ENCODE assay signal across 8 mouse cellular contexts in genomic region chr8:69832298-69832853, GRCm38 (mm10). TPM values are rescaled to one million over a fixed set of nuclear protein-coding genes. Genes with fewer than 3 reads are reported as not detected.
DNase-seq lines count a peak whose midpoint lies in the region; ATAC-seq lines count a peak whose summit lies in the region.

TSS of gene Pbx4 (plus strand) at chr8:69832491.

- no peaks in the 10 kb centered on the region for H3K27me3 ChIP-seq in hindbrain, embryonic 13.5 days

- H3K27ac ChIP-seq in hindbrain, embryonic 13.5 days = peak within 1 kb of the TSS; percentile 92

- peak within 1 kb of the TSS; percentile 85 for H3K9ac ChIP-seq in hindbrain, embryonic 13.5 days

- H3K4me2 ChIP-seq in hindbrain, embryonic 13.5 days = peak within 1 kb of the TSS; percentile 70

- ATAC-seq in hindbrain, embryonic 13.5 days (ENCODE audit: low FRiP score) = peak; percentile 98

- WGBS in hindbrain, embryonic 13.5 days = under 1% methylated on average over 38 of the region's 38 CpGs

- H3K9me3 ChIP-seq in hindbrain, embryonic 13.5 days = no peaks in the 10 kb centered on the region

- H3K36me3 ChIP-seq in hindbrain, embryonic 13.5 days = peaks cover 23% of the 10 kb centered on the region

- H3K4me3 ChIP-seq in hindbrain, embryonic 13.5 days = peak within 1 kb of the TSS; percentile 74

- DNase-seq in R1 (ENCODE audit: low read depth, low spot score) = peak; percentile 100
- peak; percentile 84 to 85 for DNase-seq in cerebellum, postnatal 14 days
- peak; percentile 92 to 97 for DNase-seq in frontal cortex, postnatal 14 days (ENCODE audit: low spot score in 2 of 2)
- peak; percentile 72 to 76 for DNase-seq in layer of hippocampus, postnatal 25 days (ENCODE audit: extremely low spot score in 1 of 2, low spot score in 1 of 2)
- peak; percentile 73 for DNase-seq in lung, postnatal 14 days
- DNase-seq in ovary, postnatal 36 days (ENCODE audit: low spot score) = peak; percentile 84
- peak; percentile 97 for DNase-seq in thymus, postnatal 14 days

- peaks cover 28% of the 10 kb centered on the region for H3K4me1 ChIP-seq in hindbrain, embryonic 13.5 days (replicated peaks)

RNA-seq across cellular contexts. Expression of gene Pbx4, which starts in this region (rescaled TPM):
- 62.9 and 69.2 TPM in 2 replicates for polyA plus RNA-seq in hindbrain, embryonic 13.5 days (2015; fragmentation: Nextera tagmentation; extraction: Ambion mirVana)
- 10 to 100 TPM; 13.3 to 13.6 TPM for total RNA-seq in layer of hippocampus, postnatal 25 days (2021)

Comparison
In these comparisons a context has a peak if more than half of its experiments do, and no peak if none do; other contexts are left out.
1. Peak in every context shown above with its lines: DNase-seq, ATAC-seq, H3K4me3 ChIP-seq and H3K27ac ChIP-seq.